Mouse (Mus musculus) erythroblast, embryonic 14.5 days (primary cell): ENCODE results near the gene Prss34. TPM values are rescaled to one million over a fixed set of nuclear protein-coding genes. Genes with fewer than 3 reads are reported as not detected.

Experiments used
- H3K27me3 ChIP-seq: 2 replicates; pipeline ENCODE4 v1.6.1; 2012; ENCODE audit warnings: inconsistent platforms; ENCODE audit not compliant: control insufficient read depth
- H3K36me3 ChIP-seq: 2 replicates; pipeline ENCODE4 v1.6.1; 2012; ENCODE audit warnings: mild to moderate bottlenecking, inconsistent platforms; ENCODE audit not compliant: control insufficient read depth
- H3K4me1 ChIP-seq: 2 replicates; pipeline ENCODE4 v1.6.1; 2012; ENCODE audit warnings: inconsistent platforms; ENCODE audit not compliant: control insufficient read depth
- H3K4me3 ChIP-seq: replicated peaks from 2 replicates; pipeline ENCODE3; 2012; ENCODE audit warnings: moderate library complexity, mild to moderate bottlenecking, inconsistent platforms
- H3K9me3 ChIP-seq: 2 replicates; pipeline ENCODE4 v1.6.1; 2012; ENCODE audit warnings: low read length, inconsistent platforms, mixed read lengths; ENCODE audit not compliant: control insufficient read depth
- GATA1 ChIP-seq: IDR thresholded peaks from 2 replicates; pipeline ENCODE4 v1.6.1; 2012; ENCODE audit warnings: low read length, inconsistent platforms, mixed read lengths
- TAL1 ChIP-seq: IDR thresholded peaks from 3 replicates; pipeline ENCODE4 v1.6.1; 2012; ENCODE audit warnings: low read length, inconsistent platforms, mixed read lengths
- polyA plus RNA-seq: library from polyadenylated mRNA; stranded (reverse); fragments of >175 nt; gene quantifications from 2 replicates; pipeline ENCODE4 v1.2.3, GENCODE M21; 2012

The Prss34 gene
- polyA plus RNA-seq, result 0.28 and 0.74 TPM in 2 replicates

DNA sequence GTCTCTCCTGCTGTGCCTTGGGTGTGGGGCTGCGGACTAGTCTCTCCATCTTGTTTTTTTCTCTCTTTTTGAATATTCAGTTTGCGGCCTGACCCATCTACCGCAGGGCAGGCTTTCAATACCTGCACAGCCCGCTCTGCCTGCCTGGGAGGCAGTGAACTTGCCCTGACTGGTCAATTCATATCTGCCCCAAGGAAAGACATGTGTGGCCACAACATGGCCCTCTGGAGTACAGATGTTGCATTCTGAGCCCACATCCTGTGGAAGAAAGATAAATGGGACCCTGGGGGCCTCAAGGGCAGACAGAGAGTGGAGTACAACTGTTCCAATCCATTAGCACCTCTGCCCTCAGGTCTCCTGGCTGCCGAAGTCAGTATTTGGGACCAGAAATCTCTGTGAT is at the start of gene Prss34:
Gene Prss34, plus strand, starts transcription at position 301 of the 400 bp plus-strand sequence.
- Histone ChIP-seq H3K4me1 (no peaks in the 10 kb centered on the region; the same call in 1 of the 2 replicates), H3K4me3 (no peak within 1 kb of the TSS), H3K27me3 (peaks cover 1% of the 10 kb centered on the region; the same call in 1 of the 2 replicates), H3K9me3 (no peaks in the 10 kb centered on the region), H3K36me3 (no peaks in the 10 kb centered on the region)
- TF ChIP-seq TAL1 (no peak), GATA1 (no peak)

DNA sequence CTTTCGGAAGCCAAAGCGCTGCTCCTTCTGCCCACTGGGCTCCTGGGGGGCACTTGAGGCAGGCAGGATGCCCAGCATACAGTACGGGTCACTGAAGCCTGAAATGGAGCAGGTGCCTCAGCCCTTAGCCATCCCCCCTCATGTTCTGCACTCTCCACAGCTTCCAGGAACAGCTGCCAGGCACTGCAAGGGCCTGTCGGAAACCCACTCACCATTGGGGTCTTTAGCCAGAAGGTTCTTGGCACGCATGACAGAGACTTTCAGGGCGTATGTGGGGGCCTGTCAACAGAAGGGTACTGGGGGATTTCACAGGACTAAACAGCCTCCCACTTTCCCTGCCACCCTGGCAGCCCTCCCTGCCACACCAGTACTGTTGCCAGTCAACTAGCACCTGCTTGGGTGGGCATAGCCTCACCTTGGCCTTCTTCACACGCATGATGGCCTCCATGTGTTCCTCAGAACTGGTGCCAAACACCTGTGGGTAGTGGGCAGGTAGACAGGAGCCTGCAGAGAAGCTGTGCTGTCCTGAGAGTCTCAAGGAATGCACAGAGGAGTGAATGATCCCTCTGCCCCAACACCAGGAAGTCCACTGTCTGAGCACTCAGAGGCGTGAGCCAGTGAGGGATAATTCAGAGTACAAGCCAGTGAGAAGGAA is 47.9 kb upstream of the Prss34 start:
- H3K27me3 ChIP-seq, result peaks cover 50% of the 10 kb centered on the region
- H3K9me3 ChIP-seq, result no peaks in the 10 kb centered on the region; the same call in 1 of the 2 replicates
- H3K36me3 ChIP-seq, result no peaks in the 10 kb centered on the region; the same call in 1 of the 2 replicates
- TF ChIP-seq TAL1 (no peak), GATA1 (no peak)
- H3K4me1 ChIP-seq, result peaks cover 4% of the 10 kb centered on the region; the same call in 1 of the 2 replicates
- no peak overlapping the region for H3K4me3 ChIP-seq

DNA sequence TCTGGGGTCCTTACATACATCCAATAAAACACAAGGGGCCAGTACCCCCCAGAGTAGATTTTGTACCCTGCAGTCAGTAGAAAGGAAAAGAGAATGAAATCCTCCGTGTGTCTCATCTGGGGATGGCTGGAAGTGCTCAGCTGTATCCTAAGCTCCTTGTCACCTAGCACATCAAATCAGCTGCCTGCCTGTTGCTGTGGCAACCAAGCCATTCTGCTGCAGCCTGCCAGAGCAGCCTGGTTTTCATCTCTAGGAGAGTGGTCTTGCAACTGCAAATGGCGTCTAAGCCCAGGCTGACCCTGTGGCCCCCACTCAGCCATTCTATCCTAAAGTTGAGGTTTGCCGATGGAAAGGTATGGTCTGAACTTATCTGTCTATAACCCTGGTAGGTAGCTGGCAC is 45.6 kb upstream of the Prss34 start:
- Histone ChIP-seq H3K27me3 (peaks cover 71% of the 10 kb centered on the region), H3K4me3 (no peak overlapping the region), H3K4me1 (peaks cover 13% of the 10 kb centered on the region), H3K36me3 (no peaks in the 10 kb centered on the region), H3K9me3 (no peaks in the 10 kb centered on the region; the same call in 1 of the 2 replicates)
- no peak for TF ChIP-seq GATA1
- TF ChIP-seq TAL1, result no peak

- Histone ChIP-seq H3K4me1 (peaks cover 9% of the 10 kb centered on the region), H3K36me3 (peaks cover 3% of the 10 kb centered on the region), H3K4me3 (no peak overlapping the region), H3K27me3 (peaks cover 71% of the 10 kb centered on the region), H3K9me3 (no peaks in the 10 kb centered on the region; the same call in 1 of the 2 replicates)
- no peak for TF ChIP-seq GATA1
- TF ChIP-seq TAL1, result no peak
Measured at GRCm38 (mm10) chr17:25253760-25254159, 44.4 kb upstream of the Prss34 start.

- H3K9me3 ChIP-seq, result no peaks in the 10 kb centered on the region; the same call in 1 of the 2 replicates
- TF ChIP-seq GATA1, result no peak
- TF ChIP-seq TAL1, result no peak
- H3K27me3 ChIP-seq, result peaks cover 69% of the 10 kb centered on the region
- no peak overlapping the region for H3K4me3 ChIP-seq
- H3K4me1 ChIP-seq, result peaks cover 9% of the 10 kb centered on the region
- H3K36me3 ChIP-seq, result peaks cover 16% of the 10 kb centered on the region
Measured at GRCm38 (mm10) chr17:25255110-25255509, 43.1 kb upstream of the Prss34 start.

GRCm38 (mm10) chr17:25256140-25256754 is 41.9 kb upstream of the Prss34 start, which contains the start of gene Baiap3:
TSS of gene Baiap3 (minus strand) at chr17:25256364.
- H3K27me3 ChIP-seq, result peaks cover 60% of the 10 kb centered on the region
- H3K9me3 ChIP-seq, result no peaks in the 10 kb centered on the region; the same call in 1 of the 2 replicates
- peaks cover 23% of the 10 kb centered on the region for H3K36me3 ChIP-seq
- peaks cover 9% of the 10 kb centered on the region for H3K4me1 ChIP-seq
- no peak for TF ChIP-seq GATA1
- TF ChIP-seq TAL1, result no peak
- no peak within 1 kb of the TSS for H3K4me3 ChIP-seq

DNA sequence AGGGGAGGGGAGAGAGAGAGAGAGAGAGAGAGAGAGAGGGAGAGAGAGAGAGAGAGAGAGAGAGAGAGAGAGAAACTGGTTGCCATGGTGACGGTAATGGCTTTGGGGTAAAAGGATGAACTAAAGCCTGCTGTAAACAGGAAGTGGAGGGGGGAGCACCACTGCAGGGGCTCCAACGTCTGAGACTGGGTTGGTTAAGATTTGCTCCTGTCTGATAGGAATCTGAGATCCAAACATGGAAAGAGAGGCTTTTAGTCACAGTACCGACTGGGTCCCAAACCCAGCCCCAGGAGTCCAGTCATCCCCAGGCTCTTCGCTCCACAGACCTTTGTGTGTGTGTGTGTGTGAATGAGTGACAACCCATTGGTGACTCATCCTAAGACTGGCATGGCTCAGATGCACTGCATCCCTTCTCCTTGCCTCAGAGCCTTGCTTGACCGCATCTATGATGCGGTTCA is 40.4 kb upstream of the Prss34 start:
- TF ChIP-seq GATA1 (no peak), TAL1 (no peak)
- peaks cover 9% of the 10 kb centered on the region for H3K4me1 ChIP-seq
- no peaks in the 10 kb centered on the region; the same call in 1 of the 2 replicates for H3K9me3 ChIP-seq
- peaks cover 31% of the 10 kb centered on the region for H3K36me3 ChIP-seq
- H3K4me3 ChIP-seq, result no peak overlapping the region
- H3K27me3 ChIP-seq, result peaks cover 46% of the 10 kb centered on the region

DNA sequence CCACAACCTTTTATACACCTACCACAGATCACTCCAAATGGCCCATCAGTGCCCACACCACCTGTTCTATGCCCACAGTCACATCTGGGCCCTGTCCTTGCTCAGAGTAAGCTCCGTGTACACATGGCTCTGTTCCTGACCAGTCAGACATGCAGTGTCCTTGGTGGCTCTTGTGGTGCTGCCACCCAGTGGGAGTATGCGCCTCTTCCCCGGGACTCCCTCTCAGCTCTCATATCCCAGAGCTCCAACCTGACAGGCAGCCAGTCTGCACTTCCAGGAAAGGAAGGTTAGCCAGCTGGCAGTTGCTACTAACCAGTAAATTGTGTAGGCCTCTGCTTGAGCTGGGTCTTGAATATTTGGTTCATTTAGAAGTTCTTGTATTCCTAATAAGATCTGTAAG is 33.7 kb upstream of the Prss34 start:
- TF ChIP-seq TAL1 (no peak), GATA1 (no peak)
- Histone ChIP-seq H3K4me1 (peaks cover 3% of the 10 kb centered on the region), H3K36me3 (peaks cover 88% of the 10 kb centered on the region), H3K4me3 (no peak overlapping the region), H3K9me3 (no peaks in the 10 kb centered on the region), H3K27me3 (no peaks in the 10 kb centered on the region)

DNA sequence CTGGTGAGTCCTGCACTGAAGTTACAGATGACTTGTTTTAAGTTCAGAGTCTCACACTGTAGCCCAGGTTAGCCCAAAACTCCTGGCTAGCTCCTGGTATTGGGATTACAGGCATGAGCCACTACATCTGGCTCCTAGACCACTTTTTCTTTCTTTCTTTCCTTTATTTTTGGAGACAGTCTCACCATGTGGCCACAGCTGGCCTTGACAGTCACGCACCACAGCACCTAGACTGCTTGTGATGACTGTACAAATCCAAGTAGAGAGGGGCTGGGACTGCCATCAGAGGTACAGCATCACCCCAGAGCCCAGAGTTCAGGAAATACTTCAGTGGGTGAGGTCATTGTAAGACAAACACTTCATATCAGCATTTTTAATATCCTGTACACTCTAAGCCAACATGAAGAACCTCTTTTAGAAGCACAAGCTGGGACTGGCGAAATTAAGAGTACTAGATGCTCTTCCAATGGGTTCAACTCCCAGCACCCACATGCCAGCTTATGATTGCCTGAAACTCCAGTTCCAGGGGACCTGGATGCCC is 27.3 kb upstream of the Prss34 start:
- H3K9me3 ChIP-seq, result no peaks in the 10 kb centered on the region
- peaks cover 63% of the 10 kb centered on the region for H3K36me3 ChIP-seq
- peaks cover 45% of the 10 kb centered on the region for H3K4me1 ChIP-seq
- no peaks in the 10 kb centered on the region for H3K27me3 ChIP-seq
- no peak for TF ChIP-seq GATA1
- no peak for TF ChIP-seq TAL1
- peak overlapping the region; percentile 86 for H3K4me3 ChIP-seq
